Mouse (Mus musculus) myocyte (in vitro differentiated cells): ENCODE measurements around the gene Zkscan17.

Experiments
- E2F4 ChIP-seq: IDR thresholded peaks from one replicate; pipeline ENCODE4 v1.6.1; 2011; ENCODE audit warnings: mild to moderate bottlenecking, control low read depth, moderate library complexity; ENCODE audit not compliant: insufficient read depth
- MAX ChIP-seq: IDR thresholded peaks from one replicate; pipeline ENCODE4 v1.6.1; 2011; ENCODE audit warnings: low read depth, mild to moderate bottlenecking, control low read depth
- MYOD1 ChIP-seq, 3 experiments: IDR thresholded peaks; one replicate each; pipeline ENCODE4 v1.6.1; 2011; ENCODE audit warnings: control low read depth in 2 of 3, low read depth in 2 of 3, mild to moderate bottlenecking in 2 of 3, moderate library complexity in 1 of 3; ENCODE audit not compliant: insufficient read length in 2 of 3, control insufficient read depth in 1 of 3
- MYOG ChIP-seq, 3 experiments: IDR thresholded peaks; one replicate each; pipeline ENCODE4 v1.6.1; 2011; ENCODE audit warnings: control low read depth in 2 of 3, low read depth in 2 of 3, mild to moderate bottlenecking in 2 of 3; ENCODE audit not compliant: insufficient read length in 2 of 3, control insufficient read depth in 1 of 3, insufficient read depth in 1 of 3
- POLR2A ChIP-seq: IDR thresholded peaks from one replicate; pipeline ENCODE4 v1.6.1; 2011; ENCODE audit warnings: low read depth, mild to moderate bottlenecking, control low read depth, moderate library complexity; ENCODE audit not compliant: insufficient read length
- POLR2AphosphoS2 ChIP-seq: IDR thresholded peaks from one replicate; pipeline ENCODE4 v1.6.1; 2011; ENCODE audit warnings: low read depth, control low read depth; ENCODE audit not compliant: insufficient read length
- REST ChIP-seq: IDR thresholded peaks from one replicate; pipeline ENCODE4 v1.6.1; 2011; ENCODE audit warnings: mild to moderate bottlenecking, control low read depth, moderate library complexity; ENCODE audit not compliant: insufficient read depth, insufficient read length
- SRF ChIP-seq: IDR thresholded peaks from one replicate; pipeline ENCODE4 v1.6.1; 2011; ENCODE audit warnings: low read depth; ENCODE audit not compliant: control insufficient read depth, insufficient read length
- TCF12 ChIP-seq: IDR thresholded peaks from one replicate; pipeline ENCODE4 v1.6.1; 2011; ENCODE audit warnings: mild to moderate bottlenecking, control low read depth; ENCODE audit not compliant: poor library complexity, insufficient read depth, severe bottlenecking
- USF1 ChIP-seq: IDR thresholded peaks from one replicate; pipeline ENCODE4 v1.6.1; 2011; ENCODE audit warnings: low read depth, mild to moderate bottlenecking, control low read depth, moderate library complexity

GRCm38 (mm10) chr11:59505839-59506712 is 20.5 kb downstream of the Zkscan17 start:
- TF ChIP-seq USF1 (no peak), TCF12 (no peak), MYOD1 (IDR thresholded peaks at IDR 0.05; ENCODE audit: control insufficient read depth in 1 of 3, insufficient read length in 2 of 3, low read depth in 2 of 3) (no peak), MAX (no peak), POLR2A (peak; percentile 51), MYOG (IDR thresholded peaks at IDR 0.05; ENCODE audit: control insufficient read depth in 1 of 3, insufficient read depth in 1 of 3, insufficient read length in 2 of 3, low read depth in 2 of 3) (no peak), SRF (no peak), POLR2AphosphoS2 (peak; percentile 66), E2F4 (no peak), REST (no peak)
